9 mouse cellular contexts compared by ENCODE assay signal in genomic region chr11:82389396-82390291, GRCm38 (mm10). TPM values are rescaled to one million over a fixed set of nuclear protein-coding genes. Genes with fewer than 3 reads are reported as not detected.
DNase-seq lines count a peak whose midpoint lies in the region; ATAC-seq and TF ChIP-seq lines count a peak whose summit lies in the region.
"Had no signal": no experiment of that assay in that cellular context is flagged by ENCODE, and none has a peak within 500 bp of the region (broad histone marks: within the 10 kb centered on the region; RNA-seq: fewer than 3 reads in every experiment).

No protein-coding gene starts in this region.

- H3K4me2 ChIP-seq in liver, embryonic 14.5 days (ENCODE audit: low read depth) = peak overlapping the region; percentile 29
- H3K4me2 ChIP-seq in stomach, embryonic 16.5 days (ENCODE audit: low read depth, low read length) = peak overlapping the region; percentile 66

- H3K27me3 ChIP-seq in heart, adult 2 months (ENCODE audit: control insufficient read depth, insufficient read depth, low read length) = peaks cover 33% of the 10 kb centered on the region
- peaks cover 100% of the 10 kb centered on the region for H3K27me3 ChIP-seq in hindbrain, embryonic 10.5 days (ENCODE audit: insufficient read depth, poor library complexity, severe bottlenecking)
- peaks cover 57% of the 10 kb centered on the region for H3K27me3 ChIP-seq in liver, embryonic 14.5 days (ENCODE audit: control insufficient read depth, insufficient read depth, low read length)
- H3K27me3 ChIP-seq in stomach, embryonic 16.5 days (ENCODE audit: control insufficient read depth, insufficient read depth, low read length) = peaks cover 73% of the 10 kb centered on the region

- no peak for TF ChIP-seq CTCF in heart, adult 2 months (IDR thresholded peaks at IDR 0.05)
- no peak for TF ChIP-seq CTCF in liver, embryonic 14.5 days (IDR thresholded peaks at IDR 0.05; ENCODE audit: low read depth)

- TF ChIP-seq EP300 in heart, adult 2 months (IDR thresholded peaks at IDR 0.05; ENCODE audit: insufficient read depth, low read depth, low read length) = no peak
- TF ChIP-seq EP300 in liver, embryonic 14.5 days (IDR thresholded peaks at IDR 0.05; ENCODE audit: low read depth) = no peak

- TF ChIP-seq POLR2A in heart, adult 2 months (IDR thresholded peaks at IDR 0.05; ENCODE audit: insufficient read depth, low read depth, low read length) = no peak

- H3K9ac ChIP-seq in heart, adult 2 months (ENCODE audit: low read depth, low read length) = no peak overlapping the region
- H3K9ac ChIP-seq in liver, embryonic 14.5 days (replicated peaks) = no peak overlapping the region
- H3K9ac ChIP-seq in stomach, embryonic 16.5 days (ENCODE audit: low read length) = peak overlapping the region; percentile 65

- no peak overlapping the region for H3K27ac ChIP-seq in heart, adult 2 months
- H3K27ac ChIP-seq in hindbrain, embryonic 10.5 days = peak overlapping the region; percentile 81
- no peak overlapping the region for H3K27ac ChIP-seq in liver, embryonic 14.5 days
- no peak overlapping the region for H3K27ac ChIP-seq in stomach, embryonic 16.5 days (ENCODE audit: low read length)

- no peak for ATAC-seq in liver, embryonic 14.5 days (ENCODE audit: insufficient read depth)
- no peak for ATAC-seq in stomach, embryonic 16.5 days (ENCODE audit: insufficient read depth, low FRiP score)
- no peak for ATAC-seq in frontal cortex, adult (ENCODE audit: low TSS enrichment)

- peak overlapping the region; percentile 36 for H3K4me3 ChIP-seq in heart, adult 2 months
- H3K4me3 ChIP-seq in hindbrain, embryonic 10.5 days = peak overlapping the region; percentile 69
- H3K4me3 ChIP-seq in liver, embryonic 14.5 days (ENCODE audit: insufficient read depth in 1 of 2, low read depth in 2 of 2, low read length in 2 of 2) = peak overlapping the region in 1 of 2 experiments; percentile 26; a peak in 2 of 4 replicates
- H3K4me3 ChIP-seq in stomach, embryonic 16.5 days (replicated peaks; ENCODE audit: low read length) = peak overlapping the region; percentile 54

- no peaks in the 10 kb centered on the region for H3K4me1 ChIP-seq in heart, adult 2 months (ENCODE audit: control insufficient read depth, insufficient read depth, low read length)
- peaks cover 49% of the 10 kb centered on the region for H3K4me1 ChIP-seq in hindbrain, embryonic 10.5 days (replicated peaks)
- H3K4me1 ChIP-seq in liver, embryonic 14.5 days (replicated peaks; ENCODE audit: control insufficient read depth in 2 of 2, insufficient read depth in 2 of 2, low read length in 1 of 2) = no peaks in the 10 kb centered on the region
- peaks cover 13% of the 10 kb centered on the region for H3K4me1 ChIP-seq in stomach, embryonic 16.5 days (ENCODE audit: control insufficient read depth, insufficient read depth, low read length)

- WGBS in heart, adult 2 months = 3% methylated on average over 69 of the region's 69 CpGs
- WGBS in hindbrain, embryonic 10.5 days = under 1% methylated on average over 69 of the region's 69 CpGs
- 2% methylated on average over 69 of the region's 69 CpGs for WGBS in liver, embryonic 14.5 days (ENCODE audit: insufficient replicate concordance)
- 2% methylated on average over 64 of the region's 69 CpGs for WGBS in stomach, embryonic 16.5 days

- no peaks in the 10 kb centered on the region for H3K9me3 ChIP-seq in hindbrain, embryonic 10.5 days
- no peaks in the 10 kb centered on the region for H3K9me3 ChIP-seq in liver, embryonic 14.5 days (ENCODE audit: control insufficient read depth, low read length)
- no peaks in the 10 kb centered on the region for H3K9me3 ChIP-seq in stomach, embryonic 16.5 days (replicated peaks; ENCODE audit: control insufficient read depth, low read length)

- intact Hi-C loops in heart, adult 2 months (cut with DNase I) = no loop called here

- DNase-seq in heart, adult 2 months = peak; percentile 8 to 32
- no peak for DNase-seq in heart, postnatal 4 days
- peak; percentile 19 to 33 for DNase-seq in B cell, adult 2 months
- peak; percentile 65 to 69 for DNase-seq in cerebellum, postnatal 25 days
- peak; percentile 73 for DNase-seq in hindbrain, embryonic 10.5 days (ENCODE audit: low spot score)
- DNase-seq in liver, embryonic 14.5 days (ENCODE audit: low read depth in 3 of 3, low spot score in 3 of 3) = no peak

- no peaks in the 10 kb centered on the region for H3K79me2 ChIP-seq in heart, adult 2 months (replicated peaks; ENCODE audit: control insufficient read depth, insufficient read depth, low read length)

- H3K36me3 ChIP-seq in heart, adult 2 months (ENCODE audit: control insufficient read depth, insufficient read depth, low read length) = no peaks in the 10 kb centered on the region
- H3K36me3 ChIP-seq in hindbrain, embryonic 10.5 days = no peaks in the 10 kb centered on the region
- H3K36me3 ChIP-seq in liver, embryonic 14.5 days (replicated peaks; ENCODE audit: control insufficient read depth, insufficient read depth, low read depth) = no peaks in the 10 kb centered on the region
- no peaks in the 10 kb centered on the region for H3K36me3 ChIP-seq in stomach, embryonic 16.5 days (ENCODE audit: control insufficient read depth, insufficient read depth, low read length)

RNA-seq across cellular contexts. Expression of gene Tmem132e, which starts 0.9 kb away (rescaled TPM):
- under 1 TPM; 0.14 to 0.26 TPM for total RNA-seq in heart, adult 2 months (2021)
- polyA plus RNA-seq in heart, adult 2 months (2012; rRNA removed) = 0.06 and 0.10 TPM in 2 replicates
- under 1 TPM; 0.11 to 0.29 TPM for total RNA-seq in heart, postnatal 4 days (2021)
- polyA plus RNA-seq in hindbrain, embryonic 10.5 days (2016; fragmentation: Nextera tagmentation; extraction: Ambion mirVana) = 1.4 and 1.7 TPM in 2 replicates
- 0.22 and 0.26 TPM in 2 replicates for polyA plus RNA-seq in liver, embryonic 14.5 days (2012; rRNA removed)
- polyA plus RNA-seq in liver, embryonic 14.5 days (2014; fragmentation: Nextera tagmentation; extraction: Ambion mirVana) = 0.09 and 0.18 TPM in 2 replicates
- 0.31 and 0.39 TPM in 2 replicates for polyA plus RNA-seq in stomach, embryonic 16.5 days (2015; fragmentation: Nextera tagmentation; extraction: Ambion mirVana)
- total RNA-seq: hematopoietic stem cell, adult 5-6 weeks had no signal

Comparison
In these comparisons a context has a peak if more than half of its experiments do, and no peak if none do; other contexts are left out.
1. DNase-seq: peak in heart, adult 2 months (2 of 2), B cell, adult 2 months (2 of 2), cerebellum, postnatal 25 days (2 of 2) and hindbrain, embryonic 10.5 days (single experiment); none in heart, postnatal 4 days (single experiment) and liver, embryonic 14.5 days (0 of 3).